ENCODE assay signal across 40 mouse cellular contexts in the genomic region with DNA sequence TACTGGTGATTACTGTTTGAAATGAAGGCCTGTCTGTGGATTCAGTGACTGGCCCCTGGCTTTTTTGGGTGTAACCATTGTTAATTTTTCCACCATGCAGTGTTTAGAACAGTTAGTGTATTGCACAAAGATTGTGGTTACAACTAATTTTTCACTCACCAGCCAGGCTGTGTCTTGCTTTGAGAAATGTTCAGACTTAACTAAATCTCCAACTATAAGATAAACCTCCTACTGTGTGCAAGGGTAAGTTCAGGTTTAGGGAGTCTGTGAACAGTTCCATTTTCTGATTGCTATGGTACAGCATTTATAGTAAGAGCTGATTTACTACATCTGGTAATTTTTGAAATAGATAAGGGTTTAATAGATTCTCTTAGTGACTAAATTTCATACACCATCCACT. TPM values are rescaled to one million over a fixed set of nuclear protein-coding genes. Genes with fewer than 3 reads are reported as not detected.
"Had no signal": no experiment of that assay in that cellular context is flagged by ENCODE, and none has a peak within 500 bp of the region (broad histone marks: within the 10 kb centered on the region; RNA-seq: fewer than 3 reads in every experiment).

No protein-coding gene starts in this region.

- H3K4me1 ChIP-seq: heart, embryonic 10.5 days; heart, embryonic 12.5 days; heart, embryonic 13.5 days; heart, embryonic 15.5 days; hindbrain, embryonic 10.5 days; hindbrain, embryonic 12.5 days; hindbrain, embryonic 13.5 days; hindbrain, embryonic 15.5 days; kidney, embryonic 15.5 days had no signal

- ATAC-seq: hindbrain, embryonic 16.5 days; hindbrain, postnatal 0 days; inflammation-experienced regulatory T-cells, adult 6 months; intestine, embryonic 16.5 days; intestine, postnatal 0 days had no signal

- H3K9me3 ChIP-seq: heart, embryonic 10.5 days; heart, embryonic 12.5 days; heart, embryonic 13.5 days; heart, embryonic 15.5 days; hindbrain, embryonic 10.5 days; hindbrain, embryonic 12.5 days; hindbrain, embryonic 13.5 days; hindbrain, embryonic 15.5 days; kidney, embryonic 15.5 days had no signal

- H3K27ac ChIP-seq: heart, embryonic 10.5 days; heart, embryonic 13.5 days; heart, embryonic 15.5 days; hindbrain, embryonic 10.5 days; hindbrain, embryonic 12.5 days; hindbrain, embryonic 13.5 days; hindbrain, embryonic 14.5 days; hindbrain, embryonic 15.5 days; hindbrain, postnatal 0 days; kidney, embryonic 15.5 days; kidney, postnatal 0 days; layer of hippocampus, adult 2 months; left cerebral cortex, adult 2 months had no signal

- DNase-seq: heart, postnatal 10 days; heart, postnatal 14 days; heart, postnatal 36 days; heart, postnatal 4 days; kidney, adult 11 months; kidney, adult 18-20 months; kidney, adult 8-10 months; kidney, adult 9 months; kidney, postnatal 10 days; kidney, postnatal 14 days; kidney, postnatal 25 days; kidney, postnatal 36 days; kidney, postnatal 4 days; layer of hippocampus, adult 9-11 months; layer of hippocampus, postnatal 36 days had no signal

- H3K4me2 ChIP-seq: heart, embryonic 11.5 days; heart, embryonic 12.5 days; heart, embryonic 13.5 days; heart, embryonic 15.5 days; hindbrain, embryonic 12.5 days; hindbrain, embryonic 13.5 days; hindbrain, embryonic 14.5 days; hindbrain, embryonic 15.5 days; kidney, embryonic 15.5 days had no signal

- H3K9ac ChIP-seq: heart, embryonic 12.5 days; heart, embryonic 13.5 days; heart, embryonic 15.5 days; hindbrain, embryonic 12.5 days; hindbrain, embryonic 13.5 days; hindbrain, embryonic 14.5 days; hindbrain, embryonic 15.5 days; kidney, embryonic 15.5 days had no signal

- H3K4me3 ChIP-seq: heart, embryonic 10.5 days; heart, embryonic 12.5 days; heart, embryonic 13.5 days; heart, embryonic 15.5 days; hindbrain, embryonic 10.5 days; hindbrain, embryonic 12.5 days; hindbrain, embryonic 13.5 days; hindbrain, embryonic 15.5 days; kidney, embryonic 15.5 days; layer of hippocampus, adult 2 months; left cerebral cortex, adult 2 months had no signal

- H3K27me3 ChIP-seq: heart, embryonic 12.5 days; heart, embryonic 13.5 days; heart, embryonic 15.5 days; hindbrain, embryonic 12.5 days; hindbrain, embryonic 13.5 days; hindbrain, embryonic 15.5 days; kidney, embryonic 15.5 days had no signal

RNA-seq across cellular contexts. Expression of gene Tbr1, which starts 21.9 kb away (rescaled TPM):
- total RNA-seq: heart, postnatal 10 days; heart, postnatal 14 days; heart, postnatal 25 days; heart, postnatal 4 days had no signal
- polyA plus RNA-seq: heart, embryonic 12.5 days; heart, embryonic 14.5 days; heart, embryonic 16.5 days; hindbrain, embryonic 11.5 days; inflammation-experienced regulatory T-cells, adult 6 months; intestine, embryonic 16.5 days; intestine, postnatal 0 days; kidney, embryonic 15.5 days; kidney, embryonic 16.5 days; large intestine, adult 2 months had no signal
